Mouse (Mus musculus) heart, embryonic 13.5 days (tissue): ENCODE data around the gene Elavl1. TPM values are rescaled to one million over a fixed set of nuclear protein-coding genes. Genes with fewer than 3 reads are reported as not detected.

Experiments used
- ATAC-seq: fragments of 200-750 bp; cut with Nextera tagmentation; 2 replicates; pipeline ENCODE4 v1.8.0; 2017; ENCODE audit warnings: moderate TSS enrichment; ENCODE audit not compliant: insufficient number of reproducible peaks, low FRiP score, low TSS enrichment; ENCODE audit errors: extremely low read depth
- H3K27ac ChIP-seq: fragments of 300-500 bp; sonication (generic); replicated peaks from 2 replicates; pipeline ENCODE4 v1.5.1; 2015; ENCODE audit warnings: moderate library complexity, mild to moderate bottlenecking, inconsistent platforms
- H3K27me3 ChIP-seq: fragments of 300-500 bp; sonication (generic); replicated peaks from 2 replicates; pipeline ENCODE4 v1.6.1; 2015; ENCODE audit warnings: mild to moderate bottlenecking, inconsistent platforms
- H3K36me3 ChIP-seq: fragments of 300-500 bp; sonication (generic); 2 replicates; pipeline ENCODE4 v1.6.1; 2015; ENCODE audit warnings: mild to moderate bottlenecking, inconsistent platforms
- H3K4me1 ChIP-seq: fragments of 300-500 bp; sonication (generic); 2 replicates; pipeline ENCODE4 v1.6.1; 2015; ENCODE audit warnings: inconsistent platforms
- H3K4me2 ChIP-seq: fragments of 300-500 bp; sonication (generic); 2 replicates; pipeline ENCODE4 v1.6.1; 2015; ENCODE audit warnings: inconsistent platforms, mild to moderate bottlenecking, moderate library complexity
- H3K4me3 ChIP-seq: fragments of 300-500 bp; sonication (generic); 2 replicates; pipeline ENCODE4 v1.5.1; 2015; ENCODE audit warnings: moderate library complexity, mild to moderate bottlenecking, inconsistent platforms
- H3K9ac ChIP-seq: fragments of 300-500 bp; sonication (generic); 2 replicates; pipeline ENCODE4 v1.6.1; 2015; ENCODE audit warnings: inconsistent platforms, mild to moderate bottlenecking, moderate library complexity
- H3K9me3 ChIP-seq: fragments of 300-500 bp; sonication (generic); 2 replicates; pipeline ENCODE4 v1.6.1; 2016; ENCODE audit warnings: inconsistent platforms
- WGBS: fragments of 180-500 bp; shearing (Covaris S2); methylation state at CpG from one replicate; pipeline ENCODE4 v1.1.7; 2015; ENCODE audit warnings: mixed read lengths; 5-methylcytosine and 5-hydroxymethylcytosine counted together
- polyA plus RNA-seq: library from polyadenylated mRNA; unstranded; fragments of >200 nt; fragmentation: Nextera tagmentation; extraction: Ambion mirVana; gene quantifications from 2 replicates; pipeline ENCODE4 v1.2.1, GENCODE M21; 2015

Gene Elavl1
- polyA plus RNA-seq, 1 experiment from 2014 or later, result 162 TPM

- Histone ChIP-seq H3K27ac (no peak overlapping the region), H3K4me2 (no peak overlapping the region), H3K9ac (no peak overlapping the region), H3K4me1 (no peaks in the 10 kb centered on the region), H3K4me3 (no peak overlapping the region), H3K9me3 (no peaks in the 10 kb centered on the region), H3K36me3 (peaks cover 99% of the 10 kb centered on the region), H3K27me3 (no peaks in the 10 kb centered on the region)
- WGBS, result 89% methylated on average over 5 of the region's 5 CpGs
- no peak for ATAC-seq
Measured at GRCm38 (mm10) chr8:4292738-4293137, 32.5 kb downstream of the Elavl1 start.

GRCm38 (mm10) chr8:4276111-4276465 is 49.1 kb downstream of the Elavl1 start:
- 25% methylated on average over 9 of the region's 9 CpGs for WGBS
- 0 out of 2 replicates have a peak, but pooled peaks have one; percentile 33 for ATAC-seq

GRCm38 (mm10) chr8:4275275-4276110 is 49.7 kb downstream of the Elavl1 start, which contains the start of gene Timm44:
Timm44 (minus strand) TSS chr8:4275913.
- WGBS, result under 1% methylated on average over 39 of the region's 39 CpGs
- peak within 1 kb of the TSS; percentile 87 for H3K9ac ChIP-seq

More at GRCm38 (mm10) chr8:4276111-4276465, 49.1 kb downstream of the Elavl1 start:
- H3K27me3 ChIP-seq, result no peaks in the 10 kb centered on the region
- peaks cover 11% of the 10 kb centered on the region for H3K4me1 ChIP-seq
- H3K4me2 ChIP-seq, result peak overlapping the region; percentile 79
- H3K9ac ChIP-seq, result peak overlapping the region; percentile 87
- no peaks in the 10 kb centered on the region for H3K9me3 ChIP-seq
- H3K36me3 ChIP-seq, result peaks cover 33% of the 10 kb centered on the region
- H3K27ac ChIP-seq, result peak overlapping the region; percentile 43
- H3K4me3 ChIP-seq, result peak overlapping the region; percentile 70

GRCm38 (mm10) chr8:4269609-4270008 is 55.6 kb downstream of the Elavl1 start:
- no peaks in the 10 kb centered on the region for H3K9me3 ChIP-seq
- H3K4me1 ChIP-seq, result peaks cover 4% of the 10 kb centered on the region; the same call in 1 of the 2 replicates
- H3K27ac ChIP-seq, result no peak overlapping the region
- peaks cover 98% of the 10 kb centered on the region for H3K36me3 ChIP-seq
- H3K4me2 ChIP-seq, result no peak overlapping the region
- no peak overlapping the region for H3K4me3 ChIP-seq
- no peaks in the 10 kb centered on the region for H3K27me3 ChIP-seq
- H3K9ac ChIP-seq, result no peak overlapping the region
- no peak for ATAC-seq
- 92% methylated on average over 6 of the region's 6 CpGs for whole genome bisulfite sequencing

More at GRCm38 (mm10) chr8:4275275-4276110, 49.7 kb downstream of the Elavl1 start, which contains the start of gene Timm44:
- peaks cover 11% of the 10 kb centered on the region for H3K4me1 ChIP-seq
- H3K4me3 ChIP-seq, result peak within 1 kb of the TSS; percentile 70
- H3K36me3 ChIP-seq, result peaks cover 39% of the 10 kb centered on the region
- peak within 1 kb of the TSS; percentile 79 for H3K4me2 ChIP-seq
- peak; percentile 89 for ATAC-seq
- no peaks in the 10 kb centered on the region for H3K27me3 ChIP-seq
- H3K27ac ChIP-seq, result peak within 1 kb of the TSS; percentile 43
- no peaks in the 10 kb centered on the region for H3K9me3 ChIP-seq

- Histone ChIP-seq H3K4me2 (no peak overlapping the region), H3K4me1 (no peaks in the 10 kb centered on the region), H3K27me3 (no peaks in the 10 kb centered on the region), H3K27ac (no peak overlapping the region), H3K36me3 (peaks cover 100% of the 10 kb centered on the region), H3K9ac (no peak overlapping the region), H3K4me3 (no peak overlapping the region), H3K9me3 (no peaks in the 10 kb centered on the region)
- WGBS, result 80% methylated on average over 15 of the region's 15 CpGs
- ATAC-seq, result no peak
Measured at GRCm38 (mm10) chr8:4267627-4268026, 57.6 kb downstream of the Elavl1 start.

GRCm38 (mm10) chr8:4265160-4265914 is 59.9 kb downstream of the Elavl1 start:
- no peak overlapping the region for H3K27ac ChIP-seq
- H3K9ac ChIP-seq, result no peak overlapping the region
- no peak for ATAC-seq
- peaks cover 100% of the 10 kb centered on the region for H3K36me3 ChIP-seq
- no peak overlapping the region for H3K4me2 ChIP-seq
- no peaks in the 10 kb centered on the region for H3K4me1 ChIP-seq
- H3K9me3 ChIP-seq, result no peaks in the 10 kb centered on the region
- no peak overlapping the region for H3K4me3 ChIP-seq
- 85% methylated on average over 15 of the region's 15 CpGs for WGBS
- H3K27me3 ChIP-seq, result no peaks in the 10 kb centered on the region

- Histone ChIP-seq H3K4me3 (no peak overlapping the region), H3K4me2 (no peak overlapping the region), H3K4me1 (peaks cover 11% of the 10 kb centered on the region), H3K9ac (no peak overlapping the region), H3K36me3 (peaks cover 88% of the 10 kb centered on the region), H3K27me3 (no peaks in the 10 kb centered on the region), H3K9me3 (no peaks in the 10 kb centered on the region), H3K27ac (no peak overlapping the region)
- ATAC-seq, result no peak
- 82% methylated on average over 8 of the region's 8 CpGs for WGBS
Measured at GRCm38 (mm10) chr8:4263105-4263791, 62.0 kb downstream of the Elavl1 start.

- H3K9ac ChIP-seq, result peak overlapping the region; percentile 72
- peak overlapping the region; percentile 95; the same call in 1 of the 2 replicates for H3K4me2 ChIP-seq
Measured at GRCm38 (mm10) chr8:4259805-4260170, 65.4 kb downstream of the Elavl1 start.

GRCm38 (mm10) chr8:4259125-4259804 is 65.9 kb downstream of the Elavl1 start, which contains the start of gene Ctxn1:
Ctxn1 (minus strand) TSS chr8:4259274.
- 5% methylated on average over 33 of the region's 33 CpGs for WGBS
- H3K9me3 ChIP-seq, result no peaks in the 10 kb centered on the region
- H3K4me1 ChIP-seq, result peaks cover 31% of the 10 kb centered on the region
- H3K36me3 ChIP-seq, result peaks cover 75% of the 10 kb centered on the region
- peak within 1 kb of the TSS; percentile 95 for H3K4me2 ChIP-seq
- H3K27me3 ChIP-seq, result no peaks in the 10 kb centered on the region
- H3K27ac ChIP-seq, result peak within 1 kb of the TSS; percentile 67
- H3K4me3 ChIP-seq, result peak within 1 kb of the TSS; percentile 88
- peak within 1 kb of the TSS; percentile 90 for H3K9ac ChIP-seq
- ATAC-seq, result peak; percentile 87

More at GRCm38 (mm10) chr8:4259805-4260170, 65.4 kb downstream of the Elavl1 start:
- Histone ChIP-seq H3K27ac (peak overlapping the region; percentile 53), H3K9me3 (no peaks in the 10 kb centered on the region), H3K4me3 (no peak overlapping the region; the same call in 1 of the 2 replicates), H3K36me3 (peaks cover 75% of the 10 kb centered on the region), H3K27me3 (no peaks in the 10 kb centered on the region), H3K4me1 (peaks cover 28% of the 10 kb centered on the region)
- 82% methylated on average over 4 of the region's 4 CpGs for WGBS
- ATAC-seq, result no peak

GRCm38 (mm10) chr8:4258678-4259077 is 66.5 kb downstream of the Elavl1 start:
- ATAC-seq, result peak; percentile 39
- WGBS, result under 1% methylated on average over 32 of the region's 32 CpGs
- peaks cover 37% of the 10 kb centered on the region for H3K4me1 ChIP-seq

More at GRCm38 (mm10) chr8:4258678-4259077, 66.5 kb downstream of the Elavl1 start:
- no peaks in the 10 kb centered on the region for H3K27me3 ChIP-seq
- peaks cover 69% of the 10 kb centered on the region for H3K36me3 ChIP-seq
- peak overlapping the region; percentile 90 for H3K9ac ChIP-seq
- peak overlapping the region; percentile 88 for H3K4me3 ChIP-seq
- H3K9me3 ChIP-seq, result no peaks in the 10 kb centered on the region
- H3K4me2 ChIP-seq, result peak overlapping the region; percentile 95
- peak overlapping the region; percentile 67 for H3K27ac ChIP-seq
